Mouse (Mus musculus) midbrain, embryonic 13.5 days (tissue): Measurements from ENCODE around the gene Ndufs8. TPM values are rescaled to one million over a fixed set of nuclear protein-coding genes. Genes with fewer than 3 reads are reported as not detected.
A peak's percentile ranks its signal among the peaks of the same experiment; 100 is the strongest.

ENCODE experiments used
- ATAC-seq: fragments of 200-750 bp; cut with Nextera tagmentation; 2 replicates; pipeline ENCODE4 v1.8.0; 2017; ENCODE audit warnings: mild to moderate bottlenecking, moderate TSS enrichment, moderate library complexity
- H3K27ac ChIP-seq: fragments of 300-500 bp; sonication (generic); 2 replicates; pipeline ENCODE4 v1.5.1; 2015; ENCODE audit warnings: inconsistent platforms, mild to moderate bottlenecking, moderate library complexity
- H3K27me3 ChIP-seq: fragments of 300-500 bp; sonication (generic); 2 replicates; pipeline ENCODE4 v1.6.1; 2015; ENCODE audit warnings: mild to moderate bottlenecking, inconsistent platforms
- H3K36me3 ChIP-seq: fragments of 300-500 bp; sonication (generic); 2 replicates; pipeline ENCODE4 v1.6.1; 2015; ENCODE audit warnings: mild to moderate bottlenecking, inconsistent platforms
- H3K4me1 ChIP-seq: fragments of 300-500 bp; sonication (generic); replicated peaks from 2 replicates; pipeline ENCODE4 v1.6.1; 2015; ENCODE audit warnings: inconsistent platforms
- H3K4me2 ChIP-seq: fragments of 300-500 bp; sonication (generic); replicated peaks from 2 replicates; pipeline ENCODE4 v1.6.1; 2015; ENCODE audit warnings: moderate library complexity, mild to moderate bottlenecking, inconsistent platforms
- H3K4me3 ChIP-seq: fragments of 300-500 bp; sonication (generic); replicated peaks from 2 replicates; pipeline ENCODE4 v1.5.1; 2015; ENCODE audit warnings: mild to moderate bottlenecking, inconsistent platforms
- H3K9ac ChIP-seq: fragments of 300-500 bp; sonication (generic); replicated peaks from 2 replicates; pipeline ENCODE4 v1.6.1; 2015; ENCODE audit warnings: mild to moderate bottlenecking, inconsistent platforms
- H3K9me3 ChIP-seq: fragments of 300-500 bp; sonication (generic); 2 replicates; pipeline ENCODE4 v1.6.1; 2016; ENCODE audit warnings: mild to moderate bottlenecking, inconsistent platforms
- WGBS: fragments of 180-500 bp; shearing (Covaris S2); methylation state at CpG from one replicate; pipeline ENCODE4 v1.1.7; 2015; 5-methylcytosine and 5-hydroxymethylcytosine counted together
- polyA plus RNA-seq: library from polyadenylated mRNA; unstranded; fragments of >200 nt; fragmentation: Nextera tagmentation; extraction: Ambion mirVana; gene quantifications from 2 replicates; pipeline ENCODE4 v1.2.1, GENCODE M21; 2015

Ndufs8 gene
- polyA plus RNA-seq, 1 experiment from 2014 or later: 232 TPM

- no peak overlapping the region for H3K4me2 ChIP-seq
- 79% methylated on average over 5 of the region's 5 CpGs for WGBS
- peaks cover 31% of the 10 kb centered on the region for H3K4me1 ChIP-seq
- H3K36me3 ChIP-seq: peaks cover 32% of the 10 kb centered on the region
- H3K4me3 ChIP-seq: no peak overlapping the region
- H3K27ac ChIP-seq: no peak overlapping the region
- H3K9ac ChIP-seq: no peak overlapping the region
- H3K27me3 ChIP-seq: peaks cover 11% of the 10 kb centered on the region; the same call in 1 of the 2 replicates
- H3K9me3 ChIP-seq: no peaks in the 10 kb centered on the region
- no peak for ATAC-seq
Observed at GRCm38 (mm10) chr19:3910206-3910605, 2.4 kb downstream of the Ndufs8 start.

DNA sequence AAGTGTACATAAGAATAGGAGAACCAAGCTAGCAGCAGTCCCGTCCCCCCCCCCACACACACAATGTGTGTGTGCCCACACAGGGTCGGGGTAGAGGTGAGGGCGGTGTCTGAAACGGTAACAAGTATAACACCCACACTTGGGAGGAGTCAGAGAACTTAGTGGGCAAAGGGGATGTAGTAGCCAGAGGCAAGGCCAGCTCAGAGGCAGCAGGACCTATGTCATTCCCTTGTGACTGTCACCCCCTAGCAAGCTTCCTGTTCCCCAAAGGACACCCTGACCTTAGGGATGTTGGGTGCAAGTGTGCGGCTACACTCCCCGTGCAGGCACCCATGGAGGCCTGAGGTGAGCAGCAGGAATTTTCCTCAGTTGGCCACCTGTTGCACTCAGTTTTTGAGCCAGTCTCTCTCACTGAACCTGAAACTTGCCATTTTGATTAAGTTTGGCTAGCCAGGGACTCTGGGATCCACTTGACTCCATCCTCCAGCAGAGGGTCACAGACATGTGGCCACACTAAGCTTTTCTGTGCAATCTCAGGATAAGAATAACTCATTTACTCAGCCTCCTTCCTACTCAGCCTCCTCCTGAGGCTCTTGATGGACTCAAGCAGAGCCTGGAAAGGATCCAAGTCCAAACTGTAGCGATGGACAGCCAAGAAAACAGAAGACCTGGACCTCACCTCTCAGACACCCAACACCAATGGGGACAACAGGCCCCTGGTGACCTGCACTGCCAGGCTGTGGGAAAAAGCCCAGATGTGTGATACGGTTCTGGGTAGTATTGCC lies 4.5 kb downstream of the Ndufs8 start:
- H3K4me2 ChIP-seq: no peak overlapping the region; the same call in 1 of the 2 replicates
- H3K36me3 ChIP-seq: peaks cover 32% of the 10 kb centered on the region
- H3K27ac ChIP-seq: no peak overlapping the region
- H3K4me1 ChIP-seq: peaks cover 24% of the 10 kb centered on the region
- no peak overlapping the region for H3K9ac ChIP-seq
- no peaks in the 10 kb centered on the region for H3K9me3 ChIP-seq
- peaks cover 11% of the 10 kb centered on the region; the same call in 1 of the 2 replicates for H3K27me3 ChIP-seq
- 83% methylated on average over 8 of the region's 8 CpGs for whole genome bisulfite sequencing
- H3K4me3 ChIP-seq: no peak overlapping the region
- no peak for ATAC-seq

GRCm38 (mm10) chr19:3906795-3907786 lies 5.5 kb downstream of the Ndufs8 start, which contains the start of gene Tcirg1:
Tcirg1 (minus strand) TSS chr19:3907133.
- H3K27ac ChIP-seq: no peak within 1 kb of the TSS
- H3K4me2 ChIP-seq: peak within 1 kb of the TSS; percentile 67
- 4% methylated on average over 36 of the region's 36 CpGs for WGBS
- H3K4me1 ChIP-seq: peaks cover 22% of the 10 kb centered on the region
- H3K9me3 ChIP-seq: no peaks in the 10 kb centered on the region
- peaks cover 32% of the 10 kb centered on the region for H3K36me3 ChIP-seq
- H3K4me3 ChIP-seq: peak within 1 kb of the TSS; percentile 41
- peak within 1 kb of the TSS; percentile 59 for H3K9ac ChIP-seq
- H3K27me3 ChIP-seq: peaks cover 11% of the 10 kb centered on the region; the same call in 1 of the 2 replicates
- peak; percentile 59 for ATAC-seq

DNA sequence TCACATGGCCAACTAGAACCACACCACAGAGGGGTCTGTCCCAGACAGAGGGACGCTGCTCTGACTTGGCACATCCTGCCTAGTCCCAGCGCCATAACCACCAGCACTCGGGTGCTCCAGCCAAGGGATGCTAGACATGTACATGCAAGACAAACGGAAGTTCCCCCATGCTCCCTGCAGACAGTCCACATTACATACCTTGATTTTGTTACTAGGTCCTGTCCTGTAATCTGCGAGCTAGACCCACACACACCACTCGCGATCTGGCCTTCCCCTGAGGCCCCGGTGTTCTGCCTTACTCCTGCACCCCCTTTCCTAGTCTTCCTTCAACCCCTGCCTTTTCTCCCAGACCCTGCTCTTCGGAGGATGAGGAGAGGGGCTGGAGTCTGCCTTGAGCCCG lies 6.2 kb downstream of the Ndufs8 start:
- Histone ChIP-seq H3K27ac (no peak overlapping the region), H3K9ac (peak overlapping the region; percentile 59), H3K27me3 (peaks cover 11% of the 10 kb centered on the region; the same call in 1 of the 2 replicates), H3K4me3 (peak overlapping the region; percentile 41), H3K36me3 (peaks cover 32% of the 10 kb centered on the region), H3K4me1 (peaks cover 15% of the 10 kb centered on the region), H3K9me3 (no peaks in the 10 kb centered on the region), H3K4me2 (peak overlapping the region; percentile 67)
- whole genome bisulfite sequencing: 46% methylated on average over 10 of the region's 10 CpGs
- ATAC-seq: no peak

DNA sequence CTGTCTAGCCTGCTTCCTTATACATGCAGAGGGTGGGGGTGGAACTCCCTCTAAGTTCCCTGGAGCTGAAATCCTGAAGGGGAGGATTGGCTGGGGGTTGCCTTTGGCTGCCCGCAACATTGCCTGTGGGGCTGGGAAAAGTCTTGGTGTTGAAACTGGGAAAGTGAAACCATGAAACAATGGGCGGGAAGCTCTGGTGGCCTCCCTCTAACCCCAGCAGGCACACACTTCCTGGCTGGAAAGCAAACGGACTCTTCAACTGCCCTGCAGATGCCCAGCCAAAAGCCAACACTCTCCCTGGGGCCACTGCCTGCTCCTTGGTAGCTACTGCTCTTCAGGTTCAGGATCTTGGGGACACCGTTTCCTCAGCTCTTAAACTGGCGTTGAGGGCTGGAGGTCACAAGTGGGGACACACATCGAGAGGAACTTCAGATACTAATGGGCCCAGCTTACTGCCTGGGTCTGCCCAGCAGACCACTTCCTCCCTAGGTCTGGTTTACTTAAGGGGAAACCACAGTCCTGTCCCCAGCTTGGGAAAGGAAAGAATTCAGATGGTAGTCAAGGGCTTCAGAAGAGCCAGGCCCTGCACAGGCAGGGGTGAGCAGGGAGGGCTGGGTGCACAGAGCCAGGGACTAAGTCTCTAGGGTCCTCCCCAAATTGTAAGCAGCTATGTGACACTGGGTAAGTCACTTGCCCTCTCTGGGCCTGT lies 7.2 kb downstream of the Ndufs8 start:
- Histone ChIP-seq H3K4me1 (peaks cover 12% of the 10 kb centered on the region), H3K36me3 (peaks cover 25% of the 10 kb centered on the region), H3K27ac (no peak overlapping the region), H3K27me3 (peaks cover 11% of the 10 kb centered on the region; the same call in 1 of the 2 replicates), H3K4me2 (peak overlapping the region; percentile 67), H3K4me3 (0 out of 2 replicates have a peak overlapping the region, but pooled peaks have one; percentile 41), H3K9ac (no peak overlapping the region), H3K9me3 (no peaks in the 10 kb centered on the region)
- no peak for ATAC-seq
- 61% methylated on average over 6 of the region's 6 CpGs for WGBS

GRCm38 (mm10) chr19:3904363-3904675 lies 8.3 kb downstream of the Ndufs8 start:
- no peak for ATAC-seq
- H3K27me3 ChIP-seq: peaks cover 11% of the 10 kb centered on the region; the same call in 1 of the 2 replicates
- 67% methylated on average over 10 of the region's 10 CpGs for WGBS
- H3K36me3 ChIP-seq: peaks cover 14% of the 10 kb centered on the region
- H3K4me1 ChIP-seq: peaks cover 12% of the 10 kb centered on the region
- no peak overlapping the region for H3K4me3 ChIP-seq
- no peak overlapping the region for H3K27ac ChIP-seq
- no peak overlapping the region for H3K4me2 ChIP-seq
- H3K9ac ChIP-seq: no peak overlapping the region
- no peaks in the 10 kb centered on the region for H3K9me3 ChIP-seq

- no peak overlapping the region for H3K27ac ChIP-seq
- H3K27me3 ChIP-seq: peaks cover 11% of the 10 kb centered on the region; the same call in 1 of the 2 replicates
- peaks cover 9% of the 10 kb centered on the region for H3K36me3 ChIP-seq
- WGBS: 59% methylated on average over 25 of the region's 25 CpGs
- H3K9me3 ChIP-seq: no peaks in the 10 kb centered on the region
- no peak overlapping the region for H3K4me3 ChIP-seq
- no peak for ATAC-seq
- H3K9ac ChIP-seq: no peak overlapping the region
- no peak overlapping the region for H3K4me2 ChIP-seq
- peaks cover 12% of the 10 kb centered on the region for H3K4me1 ChIP-seq
Observed at GRCm38 (mm10) chr19:3903648-3904362, 8.8 kb downstream of the Ndufs8 start.

- no peak overlapping the region for H3K4me3 ChIP-seq
- H3K36me3 ChIP-seq: 0 out of 2 replicates have a peak, but pooled peaks cover under 1% of the 10 kb centered on the region
- no peak for ATAC-seq
- H3K9me3 ChIP-seq: no peaks in the 10 kb centered on the region
- 84% methylated on average over 12 of the region's 12 CpGs for WGBS
- H3K27me3 ChIP-seq: peaks cover 11% of the 10 kb centered on the region; the same call in 1 of the 2 replicates
- H3K4me2 ChIP-seq: no peak overlapping the region
- H3K9ac ChIP-seq: 0 out of 2 replicates have a peak overlapping the region, but pooled peaks have one; percentile 15
- H3K4me1 ChIP-seq: peaks cover 12% of the 10 kb centered on the region
- H3K27ac ChIP-seq: no peak overlapping the region
Observed at GRCm38 (mm10) chr19:3902966-3903365, 9.6 kb downstream of the Ndufs8 start.

- WGBS: 92% methylated on average over 4 of the region's 4 CpGs
- H3K4me2 ChIP-seq: no peak overlapping the region
- no peak overlapping the region for H3K9ac ChIP-seq
- no peaks in the 10 kb centered on the region for H3K9me3 ChIP-seq
- H3K4me3 ChIP-seq: no peak overlapping the region
- no peak overlapping the region for H3K27ac ChIP-seq
- H3K4me1 ChIP-seq: peaks cover 8% of the 10 kb centered on the region
- ATAC-seq: no peak
- no peaks in the 10 kb centered on the region for H3K27me3 ChIP-seq
- H3K36me3 ChIP-seq: peaks cover 26% of the 10 kb centered on the region
Observed at GRCm38 (mm10) chr19:3899618-3900017, 13.0 kb downstream of the Ndufs8 start.

GRCm38 (mm10) chr19:3898952-3899351 lies 13.6 kb downstream of the Ndufs8 start:
- H3K4me1 ChIP-seq: peaks cover 8% of the 10 kb centered on the region
- no peaks in the 10 kb centered on the region for H3K9me3 ChIP-seq
- WGBS: 84% methylated on average over 7 of the region's 7 CpGs
- no peak overlapping the region for H3K27ac ChIP-seq
- ATAC-seq: no peak
- no peaks in the 10 kb centered on the region for H3K27me3 ChIP-seq
- H3K4me2 ChIP-seq: no peak overlapping the region
- H3K4me3 ChIP-seq: no peak overlapping the region
- peaks cover 33% of the 10 kb centered on the region for H3K36me3 ChIP-seq
- no peak overlapping the region for H3K9ac ChIP-seq

GRCm38 (mm10) chr19:3897557-3897956 lies 15.0 kb downstream of the Ndufs8 start:
- Histone ChIP-seq H3K9ac (no peak overlapping the region), H3K27me3 (no peaks in the 10 kb centered on the region), H3K4me3 (no peak overlapping the region), H3K4me1 (peaks cover 8% of the 10 kb centered on the region), H3K9me3 (no peaks in the 10 kb centered on the region), H3K4me2 (no peak overlapping the region), H3K27ac (no peak overlapping the region), H3K36me3 (peaks cover 47% of the 10 kb centered on the region)
- no peak for ATAC-seq
- 88% methylated on average over 5 of the region's 5 CpGs for WGBS
